Mouse (Mus musculus) testis, adult 2 months (tissue): Measurements from ENCODE around the gene Maml3. TPM values are rescaled to one million over a fixed set of nuclear protein-coding genes. Genes with fewer than 3 reads are reported as not detected.

Source experiments
- H3K27ac ChIP-seq: fragments of 200-500 bp; 2 replicates; pipeline ENCODE4 v1.5.1; 2012; ENCODE audit warnings: low read depth, low read length; ENCODE audit not compliant: control insufficient read depth, insufficient read depth
- H3K27me3 ChIP-seq: fragments of 200-500 bp; 2 replicates; pipeline ENCODE4 v1.6.1; 2012; ENCODE audit warnings: mild to moderate bottlenecking, low read length, moderate library complexity; ENCODE audit not compliant: control insufficient read depth, insufficient read depth
- H3K36me3 ChIP-seq: fragments of 200-500 bp; 2 replicates; pipeline ENCODE4 v1.6.1; 2012; ENCODE audit warnings: mild to moderate bottlenecking, low read length; ENCODE audit not compliant: control insufficient read depth, insufficient read depth
- H3K4me1 ChIP-seq: fragments of 200-500 bp; 2 replicates; pipeline ENCODE4 v1.6.1; 2012; ENCODE audit warnings: low read length; ENCODE audit not compliant: control insufficient read depth, insufficient read depth
- H3K4me3 ChIP-seq: fragments of 200-500 bp; 2 replicates; pipeline ENCODE4 v1.5.1; 2012; ENCODE audit warnings: low read depth, mild to moderate bottlenecking, low read length, moderate library complexity, mixed read lengths; ENCODE audit not compliant: control insufficient read depth
- CTCF ChIP-seq: fragments of 200-500 bp; IDR thresholded peaks from 2 replicates; pipeline ENCODE4 v1.5.1; 2012; ENCODE audit warnings: low read depth, mild to moderate bottlenecking, inconsistent platforms, low read length, moderate library complexity; ENCODE audit not compliant: control insufficient read depth, insufficient read depth, insufficient replicate concordance
- POLR2A ChIP-seq: fragments of 200-500 bp; IDR thresholded peaks from 2 replicates; pipeline ENCODE4 v1.6.1; 2012; ENCODE audit warnings: low read depth, mild to moderate bottlenecking, inconsistent platforms, low read length, moderate library complexity; ENCODE audit not compliant: control insufficient read depth
- polyA plus RNA-seq: library from polyadenylated mRNA; depleted of rRNA; stranded (reverse); fragments of >200 nt; gene quantifications from 2 replicates; pipeline ENCODE4 v1.2.3, GENCODE M21; 2012

Gene Maml3
- polyA plus RNA-seq, 1 experiment, result 2.9 TPM

- Histone ChIP-seq H3K27me3 (no peaks in the 10 kb centered on the region), H3K4me1 (no peaks in the 10 kb centered on the region), H3K4me3 (no peak overlapping the region), H3K27ac (no peak overlapping the region), H3K36me3 (no peaks in the 10 kb centered on the region)
- no peak for TF ChIP-seq CTCF
- no peak for TF ChIP-seq POLR2A
Observed at GRCm38 (mm10) chr3:51868857-51869256, 236.0 kb downstream of the Maml3 start.

GRCm38 (mm10) chr3:51866446-51866845 is 238.4 kb downstream of the Maml3 start:
- TF ChIP-seq POLR2A (no peak), CTCF (no peak)
- no peaks in the 10 kb centered on the region for H3K27me3 ChIP-seq
- no peak overlapping the region for H3K27ac ChIP-seq
- no peaks in the 10 kb centered on the region for H3K4me1 ChIP-seq
- no peaks in the 10 kb centered on the region for H3K36me3 ChIP-seq
- no peak overlapping the region for H3K4me3 ChIP-seq

GRCm38 (mm10) chr3:51861631-51862030 is 243.2 kb downstream of the Maml3 start:
- no peak for TF ChIP-seq CTCF
- Histone ChIP-seq H3K4me3 (no peak overlapping the region), H3K36me3 (no peaks in the 10 kb centered on the region), H3K27me3 (no peaks in the 10 kb centered on the region), H3K27ac (no peak overlapping the region), H3K4me1 (no peaks in the 10 kb centered on the region)

GRCm38 (mm10) chr3:51860458-51860857 is 244.4 kb downstream of the Maml3 start:
- H3K36me3 ChIP-seq, result no peaks in the 10 kb centered on the region
- H3K4me1 ChIP-seq, result no peaks in the 10 kb centered on the region
- no peak overlapping the region for H3K4me3 ChIP-seq
- TF ChIP-seq POLR2A (no peak), CTCF (no peak)
- no peak overlapping the region for H3K27ac ChIP-seq
- no peaks in the 10 kb centered on the region for H3K27me3 ChIP-seq

- Histone ChIP-seq H3K36me3 (no peaks in the 10 kb centered on the region), H3K4me3 (no peak overlapping the region), H3K27ac (no peak overlapping the region), H3K27me3 (no peaks in the 10 kb centered on the region), H3K4me1 (no peaks in the 10 kb centered on the region)
- no peak for TF ChIP-seq POLR2A
- no peak for TF ChIP-seq CTCF
Observed at GRCm38 (mm10) chr3:51859208-51859607, 245.7 kb downstream of the Maml3 start.

GRCm38 (mm10) chr3:51854152-51854551 is 250.7 kb downstream of the Maml3 start:
- Histone ChIP-seq H3K4me3 (no peak overlapping the region), H3K36me3 (no peaks in the 10 kb centered on the region), H3K4me1 (no peaks in the 10 kb centered on the region), H3K27me3 (no peaks in the 10 kb centered on the region), H3K27ac (no peak overlapping the region)
- TF ChIP-seq POLR2A (no peak), CTCF (no peak)

GRCm38 (mm10) chr3:51853610-51854009 is 251.3 kb downstream of the Maml3 start:
- Histone ChIP-seq H3K27ac (no peak overlapping the region), H3K27me3 (no peaks in the 10 kb centered on the region), H3K4me3 (no peak overlapping the region), H3K4me1 (no peaks in the 10 kb centered on the region), H3K36me3 (no peaks in the 10 kb centered on the region)
- no peak for TF ChIP-seq CTCF
- no peak for TF ChIP-seq POLR2A

GRCm38 (mm10) chr3:51852692-51853091 is 252.2 kb downstream of the Maml3 start:
- no peaks in the 10 kb centered on the region for H3K36me3 ChIP-seq
- H3K27me3 ChIP-seq, result no peaks in the 10 kb centered on the region
- H3K27ac ChIP-seq, result no peak overlapping the region
- TF ChIP-seq POLR2A (no peak), CTCF (no peak; the same call in 1 of the 2 replicates)
- no peaks in the 10 kb centered on the region for H3K4me1 ChIP-seq
- no peak overlapping the region for H3K4me3 ChIP-seq
